Mouse (Mus musculus): ENCODE measurements around the gene Xbp1.

DNA sequence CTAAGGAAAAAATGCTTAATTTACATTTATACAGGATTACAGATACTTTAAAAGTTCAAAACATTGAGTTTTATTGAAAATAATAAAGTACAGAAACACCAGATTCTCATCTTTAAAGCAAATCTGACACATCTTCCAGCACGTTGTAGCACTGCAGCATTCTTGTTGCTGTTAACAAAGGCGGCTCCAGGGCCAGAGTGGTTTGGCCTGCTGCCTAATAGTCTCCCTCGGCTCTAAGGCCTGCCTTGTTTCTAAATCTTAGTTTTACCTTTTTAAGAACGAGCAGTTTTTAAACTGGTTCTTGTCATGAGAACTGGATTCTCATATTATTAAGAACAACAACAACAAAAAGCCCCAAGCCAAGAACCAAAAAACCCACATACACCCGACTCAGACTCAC, 8.4 kb downstream of the Xbp1 start:
- TF ChIP-seq CTCF (IDR thresholded peaks at IDR 0.05; ENCODE audit: low read depth, low read length): no peak
- no peak for TF ChIP-seq POLR2A (IDR thresholded peaks at IDR 0.05; ENCODE audit: insufficient read depth, low read length)
- TF ChIP-seq EP300 (IDR thresholded peaks at IDR 0.05; ENCODE audit: insufficient read depth, low read depth, low read length): no peak
